ENCODE assay signal across 8 mouse cellular contexts in genomic region chr7:30072146-30073028, GRCm38 (mm10). TPM values are rescaled to one million over a fixed set of nuclear protein-coding genes. Genes with fewer than 3 reads are reported as not detected.
DNase-seq lines count a peak whose midpoint lies in the region; ATAC-seq lines count a peak whose summit lies in the region.

Zfp82 (minus strand) TSS chr7:30072900.

- peak; percentile 78 for DNase-seq in MEL-GATA-1-ER (ENCODE audit: extremely low read depth, low read depth)
- peak; percentile 89 to 91 for DNase-seq in cerebellum, adult 18-20 months
- DNase-seq in heart, postnatal 36 days = peak; percentile 78 to 85
- DNase-seq in layer of hippocampus, adult 9-11 months = peak; percentile 85
- DNase-seq in lung, postnatal 10 days = peak; percentile 82
- DNase-seq in ovary, postnatal 36 days (ENCODE audit: low spot score) = peak; percentile 84
- peak; percentile 93 for DNase-seq in thymus, postnatal 14 days

- no peaks in the 10 kb centered on the region for H3K27me3 ChIP-seq in forebrain, embryonic 16.5 days (replicated peaks; ENCODE audit: control insufficient read depth, insufficient read depth, low read length)

- peak within 1 kb of the TSS; percentile 91 for H3K4me2 ChIP-seq in forebrain, embryonic 16.5 days (ENCODE audit: low read length)

- peak within 1 kb of the TSS; percentile 89 for H3K9ac ChIP-seq in forebrain, embryonic 16.5 days (replicated peaks; ENCODE audit: low read depth, low read length)

- WGBS in forebrain, embryonic 16.5 days = under 1% methylated on average over 50 of the region's 50 CpGs

- peak; percentile 96 for ATAC-seq in forebrain, embryonic 16.5 days

- H3K36me3 ChIP-seq in forebrain, embryonic 16.5 days (ENCODE audit: control insufficient read depth, insufficient read depth) = peaks cover 1% of the 10 kb centered on the region

- H3K4me3 ChIP-seq in forebrain, embryonic 16.5 days (replicated peaks; ENCODE audit: low read length) = peak within 1 kb of the TSS; percentile 88

- intact Hi-C loops in heart, postnatal 36 days (cut with DNase I) = loop anchor here (2.0 kb wide), 1 partner anchor 16 kb away; no protein-coding TSS in a partner anchor

- peaks cover 4% of the 10 kb centered on the region for H3K4me1 ChIP-seq in forebrain, embryonic 16.5 days (replicated peaks; ENCODE audit: control insufficient read depth, insufficient read depth, low read length)

- peak within 1 kb of the TSS; percentile 80 for H3K27ac ChIP-seq in forebrain, embryonic 16.5 days (ENCODE audit: low read length)

- H3K9me3 ChIP-seq in forebrain, embryonic 16.5 days (ENCODE audit: control insufficient read depth, low read length) = no peaks in the 10 kb centered on the region

RNA-seq across cellular contexts. Expression of gene Zfp82, which starts in this region (rescaled TPM):
- polyA plus RNA-seq in forebrain, embryonic 16.5 days (2015; fragmentation: Nextera tagmentation; extraction: Ambion mirVana) = 16.4 and 17.5 TPM in 2 replicates
- 1 to 10 TPM; 1.7 to 2.6 TPM for total RNA-seq in heart, postnatal 36 days (2021)

Comparison
In these comparisons a context has a peak if more than half of its experiments do, and no peak if none do; other contexts are left out.
1. Peak in every context shown above with its lines: DNase-seq, ATAC-seq, H3K4me3 ChIP-seq and H3K27ac ChIP-seq.